Mouse (Mus musculus) thymus, adult 2 months (tissue): ENCODE results near the gene Safb2. TPM values are rescaled to one million over a fixed set of nuclear protein-coding genes. Genes with fewer than 3 reads are reported as not detected.

Experiments used
- DNase-seq: peaks from one replicate; pipeline ENCODE4 v3.0.0; 2021
- H3K27ac ChIP-seq: fragments of 200-500 bp; 2 replicates; pipeline ENCODE4 v1.5.1; 2012; ENCODE audit warnings: low read length, control low read depth; ENCODE audit not compliant: control insufficient read depth, insufficient read depth
- H3K27me3 ChIP-seq: fragments of 200-500 bp; 2 replicates; pipeline ENCODE4 v1.6.1; 2012; ENCODE audit warnings: mild to moderate bottlenecking, low read length, moderate library complexity, mixed read lengths; ENCODE audit not compliant: control insufficient read depth, insufficient read depth
- H3K36me3 ChIP-seq: fragments of 200-500 bp; 2 replicates; pipeline ENCODE4 v1.6.1; 2012; ENCODE audit warnings: mild to moderate bottlenecking, low read length, moderate library complexity; ENCODE audit not compliant: control insufficient read depth, insufficient read depth
- H3K4me1 ChIP-seq: fragments of 200-500 bp; replicated peaks from 2 replicates; pipeline ENCODE4 v1.6.1; 2012; ENCODE audit warnings: low read length; ENCODE audit not compliant: control insufficient read depth, insufficient read depth
- H3K4me3 ChIP-seq: fragments of 200-500 bp; 2 replicates; pipeline ENCODE4 v1.5.1; 2012; ENCODE audit warnings: mild to moderate bottlenecking, low read length, control low read depth, moderate library complexity; ENCODE audit not compliant: control insufficient read depth, insufficient read depth
- CTCF ChIP-seq: fragments of 200-500 bp; IDR thresholded peaks from 2 replicates; pipeline ENCODE4 v1.5.1; 2012; ENCODE audit warnings: mild to moderate bottlenecking, control low read depth, low read length, moderate library complexity, borderline replicate concordance; ENCODE audit not compliant: control insufficient read depth, poor library complexity, insufficient read depth; ENCODE audit errors: extremely low read depth
- POLR2A ChIP-seq: fragments of 200-500 bp; IDR thresholded peaks from 2 replicates; pipeline ENCODE4 v1.6.1; 2012; ENCODE audit warnings: mild to moderate bottlenecking, low read length, control low read depth, moderate library complexity; ENCODE audit not compliant: control insufficient read depth, poor library complexity, insufficient read depth; ENCODE audit errors: extremely low read depth
- WGBS: fragments of 180-500 bp; shearing (Covaris S2); methylation state at CpG from one replicate; pipeline ENCODE4 v1.1.7; 2018; 5-methylcytosine and 5-hydroxymethylcytosine counted together
- polyA plus RNA-seq: library from polyadenylated mRNA; depleted of rRNA; stranded (reverse); fragments of >200 nt; gene quantifications from 2 replicates; pipeline ENCODE4 v1.2.3, GENCODE M21; 2012; rRNA removed

Safb2 gene
- polyA plus RNA-seq, 1 experiment, result 196 TPM

DNA sequence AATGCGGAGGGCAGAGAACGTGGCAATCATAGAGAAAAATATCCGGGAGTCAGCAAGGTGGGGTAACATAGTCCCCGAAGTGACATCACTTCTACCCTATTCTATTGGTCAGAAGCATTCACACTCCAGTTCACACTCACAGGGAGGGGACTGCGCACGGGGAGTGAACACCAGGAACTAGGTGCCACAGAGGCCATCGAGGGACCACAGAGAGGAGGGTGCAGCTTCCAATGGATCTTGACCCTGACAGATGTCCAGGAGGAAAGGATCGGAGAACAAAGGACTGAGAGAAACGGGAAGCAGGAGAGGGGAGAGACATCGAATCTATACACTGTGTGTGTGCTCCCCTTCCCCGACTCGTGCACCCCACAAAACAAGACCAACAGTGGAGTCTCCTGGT lies 69.5 kb downstream of the Safb2 start:
- Histone ChIP-seq H3K4me3 (no peak overlapping the region), H3K4me1 (0 out of 2 replicates have a peak, but pooled peaks cover 4% of the 10 kb centered on the region), H3K27ac (no peak overlapping the region), H3K27me3 (peaks cover 11% of the 10 kb centered on the region; the same call in 1 of the 2 replicates), H3K36me3 (no peaks in the 10 kb centered on the region)
- TF ChIP-seq CTCF (no peak), POLR2A (no peak)
- 55% methylated on average over 12 of the region's 12 CpGs for WGBS
- no peak for DNase-seq

DNA sequence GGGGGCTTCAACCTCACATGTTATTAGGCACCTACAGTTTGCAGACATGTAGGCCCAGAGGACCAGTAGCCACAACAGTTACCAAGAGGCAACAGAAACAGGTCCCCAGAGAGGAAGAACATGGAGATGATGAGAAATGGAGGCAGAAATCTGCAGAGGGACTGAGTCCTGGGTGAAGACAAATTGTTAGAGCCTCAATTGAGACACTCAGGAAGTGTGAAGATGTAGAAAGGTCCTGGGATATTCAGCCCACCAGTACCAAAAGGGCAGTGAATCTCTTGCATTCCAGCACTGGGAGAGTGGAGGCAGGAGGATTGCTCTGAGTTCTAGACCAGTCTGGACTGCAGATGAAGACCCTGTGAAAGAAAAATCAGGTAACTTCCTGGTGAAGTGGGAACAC lies 70.1 kb downstream of the Safb2 start:
- TF ChIP-seq CTCF (no peak), POLR2A (no peak)
- no peak overlapping the region for H3K4me3 ChIP-seq
- no peaks in the 10 kb centered on the region for H3K36me3 ChIP-seq
- no peak overlapping the region for H3K27ac ChIP-seq
- H3K4me1 ChIP-seq, result 0 out of 2 replicates have a peak, but pooled peaks cover 4% of the 10 kb centered on the region
- H3K27me3 ChIP-seq, result peaks cover 11% of the 10 kb centered on the region; the same call in 1 of the 2 replicates
- no peak for DNase-seq

DNA sequence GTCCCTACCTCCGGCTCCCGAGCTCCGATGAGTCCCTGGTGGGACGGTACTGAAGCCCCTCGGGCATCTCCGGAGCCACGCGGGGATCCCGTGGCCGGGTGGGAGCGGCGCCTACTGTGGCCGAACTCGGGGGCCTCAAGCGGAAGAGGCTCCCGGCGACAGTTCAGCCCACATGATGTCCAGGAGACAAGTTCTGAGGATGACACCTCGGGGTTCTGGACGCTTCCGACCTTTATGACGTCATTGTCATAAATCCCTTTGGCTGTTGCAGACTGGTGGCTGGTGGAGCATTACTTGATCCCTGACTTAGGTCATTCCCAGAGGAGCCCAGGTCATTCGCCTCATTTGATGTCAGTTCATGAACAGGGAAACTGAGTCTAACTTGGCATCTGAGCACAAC lies 72.1 kb downstream of the Safb2 start, which contains the start of gene Znrf4:
Znrf4 (minus strand) TSS at position 122 of the 400 bp plus-strand sequence.
- no peak for DNase-seq

DNA sequence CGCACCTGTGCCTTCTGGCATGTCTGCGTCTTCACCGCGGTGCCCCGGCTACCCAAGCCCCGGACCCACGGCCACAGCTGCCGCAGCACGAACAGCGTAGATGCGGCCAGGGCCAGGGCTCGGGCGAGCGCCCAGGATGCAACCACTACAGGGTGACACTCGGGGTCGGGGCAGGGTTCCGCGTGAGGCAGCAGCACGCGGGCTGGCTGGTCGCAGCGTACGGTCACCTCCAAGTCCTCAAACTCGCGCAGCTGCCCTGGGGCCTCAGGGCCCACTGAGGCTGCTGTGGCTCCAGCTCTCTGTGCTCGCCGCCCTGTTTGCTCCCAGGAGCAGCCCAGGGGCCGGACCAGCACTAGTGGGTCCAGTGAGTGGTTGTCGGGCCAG lies 72.7 kb downstream of the Safb2 start:
- DNase-seq, result no peak
- 30% methylated on average over 29 of the region's 29 CpGs for WGBS
- no peak overlapping the region for H3K27ac ChIP-seq
- no peak overlapping the region for H3K4me3 ChIP-seq
- no peak for TF ChIP-seq POLR2A
- no peak for TF ChIP-seq CTCF
- no peaks in the 10 kb centered on the region for H3K36me3 ChIP-seq
- H3K27me3 ChIP-seq, result peaks cover 11% of the 10 kb centered on the region; the same call in 1 of the 2 replicates
- H3K4me1 ChIP-seq, result peaks cover 10% of the 10 kb centered on the region

More for the DNA sequence above, 72.1 kb downstream of the Safb2 start, which contains the start of gene Znrf4:
- H3K4me1 ChIP-seq, result peaks cover 6% of the 10 kb centered on the region
- no peaks in the 10 kb centered on the region for H3K36me3 ChIP-seq
- H3K4me3 ChIP-seq, result no peak within 1 kb of the TSS
- H3K27ac ChIP-seq, result no peak within 1 kb of the TSS
- 70% methylated on average over 22 of the region's 22 CpGs for WGBS
- peaks cover 11% of the 10 kb centered on the region; the same call in 1 of the 2 replicates for H3K27me3 ChIP-seq
- no peak for TF ChIP-seq POLR2A
- no peak for TF ChIP-seq CTCF

DNA sequence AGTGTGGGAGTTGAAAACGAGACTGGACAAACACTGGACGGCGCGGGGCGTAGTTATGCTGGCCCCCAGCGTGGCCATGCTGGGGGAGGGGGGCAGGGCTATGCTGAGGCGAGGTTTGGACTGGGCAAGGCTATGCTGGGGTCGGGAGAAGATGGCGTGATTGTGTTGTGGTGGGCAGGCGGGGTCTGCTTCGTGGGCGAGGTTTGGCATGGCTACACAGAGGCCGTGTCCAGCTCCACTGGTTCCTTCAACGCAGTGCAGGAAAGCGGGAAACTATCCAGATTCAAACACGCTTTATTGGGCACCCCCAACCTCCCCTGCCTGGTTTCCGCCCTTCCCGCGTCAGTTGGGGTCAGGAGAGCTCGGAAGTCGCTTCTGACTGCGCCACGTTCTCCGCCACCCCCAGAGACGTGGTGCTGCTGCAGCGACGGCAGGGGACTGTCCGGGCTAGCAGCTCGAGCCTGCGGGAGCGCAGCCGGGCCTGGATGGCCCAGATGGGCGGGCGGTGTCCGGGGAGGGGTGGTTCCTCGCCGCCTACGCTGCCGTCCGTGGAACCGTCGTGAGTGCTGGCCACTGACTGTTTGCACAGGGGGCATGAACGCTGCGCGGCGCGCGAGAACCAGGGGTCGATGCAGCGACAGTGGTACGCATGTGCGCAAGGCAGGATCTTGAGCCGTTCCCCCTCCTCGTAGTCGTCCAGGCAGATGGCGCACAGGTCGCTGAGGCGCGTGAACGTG lies 73.2 kb downstream of the Safb2 start:
- TF ChIP-seq CTCF, result no peak
- H3K4me1 ChIP-seq, result peaks cover 13% of the 10 kb centered on the region
- peaks cover 11% of the 10 kb centered on the region; the same call in 1 of the 2 replicates for H3K27me3 ChIP-seq
- no peak for DNase-seq
- no peaks in the 10 kb centered on the region for H3K36me3 ChIP-seq
- no peak overlapping the region for H3K27ac ChIP-seq
- 12% methylated on average over 60 of the region's 60 CpGs for WGBS
- H3K4me3 ChIP-seq, result no peak overlapping the region

Other genes with a start within 250 kb of the Safb2 start
- gene Ptprs, start 108.1 kb downstream of the Safb2 start, polyA plus RNA-seq, result 235 and 305 TPM in 2 replicates
- 0.67 TPM in 1 of 2 replicates, not detected in the other for gene Znrf4, start 72.2 kb downstream of the Safb2 start, polyA plus RNA-seq
- gene Gm20219, start 30.2 kb downstream of the Safb2 start, polyA plus RNA-seq, result 10.6 and 13.1 TPM in 2 replicates
- 196 and 222 TPM in 2 replicates for gene Safb, start 240 bp upstream of the Safb2 start, polyA plus RNA-seq
- gene 2410015M20Rik, start 25.2 kb upstream of the Safb2 start, polyA plus RNA-seq, result 117 and 145 TPM in 2 replicates
- 3,463 and 3,864 TPM in 2 replicates for gene Rpl36, start 28.8 kb upstream of the Safb2 start, polyA plus RNA-seq
- 74.5 and 82.6 TPM in 2 replicates for gene Lonp1, start 42.3 kb upstream of the Safb2 start, polyA plus RNA-seq
- 0.50 and 0.51 TPM in 2 replicates for gene Catsperd, start 43.6 kb upstream of the Safb2 start, polyA plus RNA-seq
- 187 and 191 TPM in 2 replicates for gene Ranbp3, start 88.7 kb upstream of the Safb2 start, polyA plus RNA-seq
- 601 and 855 TPM in 2 replicates for gene Ndufa11, start 133.2 kb upstream of the Safb2 start, polyA plus RNA-seq
- 52.3 and 58.9 TPM in 2 replicates for gene Vmac, start 133.4 kb upstream of the Safb2 start, polyA plus RNA-seq
- 37.6 and 44.4 TPM in 2 replicates for gene Nrtn, start 172.9 kb upstream of the Safb2 start, polyA plus RNA-seq
- gene Dus3l, start 180.2 kb upstream of the Safb2 start, polyA plus RNA-seq, result 142 and 157 TPM in 2 replicates
- 4.1 and 4.5 TPM in 2 replicates for gene Prr22, start 185.7 kb upstream of the Safb2 start, polyA plus RNA-seq
- 31.3 and 44.2 TPM in 2 replicates for gene Rfx2, start 246.4 kb upstream of the Safb2 start, polyA plus RNA-seq